Mouse (Mus musculus) heart, embryonic 12.5 days (tissue): ENCODE results near the gene Dpp6. TPM values are rescaled to one million over a fixed set of nuclear protein-coding genes. Genes with fewer than 3 reads are reported as not detected.

Experiments used
- ATAC-seq: fragments of 200-750 bp; cut with Nextera tagmentation; 2 replicates; pipeline ENCODE4 v1.8.0; 2017; ENCODE audit warnings: moderate TSS enrichment, moderate library complexity; ENCODE audit not compliant: insufficient number of reproducible peaks, low FRiP score
- H3K27ac ChIP-seq: fragments of 300-500 bp; sonication (generic); 2 replicates; pipeline ENCODE4 v1.5.1; 2016; ENCODE audit warnings: mild to moderate bottlenecking, moderate library complexity; ENCODE audit not compliant: poor library complexity, severe bottlenecking
- H3K27me3 ChIP-seq: fragments of 300-500 bp; sonication (generic); replicated peaks from 2 replicates; pipeline ENCODE4 v1.6.1; 2016; ENCODE audit warnings: mild to moderate bottlenecking, moderate library complexity
- H3K36me3 ChIP-seq: fragments of 300-500 bp; sonication (generic); 2 replicates; pipeline ENCODE4 v1.6.1; 2016; ENCODE audit warnings: mild to moderate bottlenecking, moderate library complexity
- H3K4me1 ChIP-seq: fragments of 300-500 bp; sonication (generic); replicated peaks from 2 replicates; pipeline ENCODE4 v1.6.1; 2016; ENCODE audit warnings: mild to moderate bottlenecking
- H3K4me2 ChIP-seq: fragments of 300-500 bp; sonication (generic); 2 replicates; pipeline ENCODE4 v1.6.1; 2016; ENCODE audit warnings: mild to moderate bottlenecking, moderate library complexity
- H3K4me3 ChIP-seq: fragments of 300-500 bp; sonication (generic); 2 replicates; pipeline ENCODE4 v1.5.1; 2016; ENCODE audit warnings: mild to moderate bottlenecking
- H3K9ac ChIP-seq: fragments of 300-500 bp; sonication (generic); 2 replicates; pipeline ENCODE4 v1.6.1; 2016; ENCODE audit warnings: mild to moderate bottlenecking, moderate library complexity
- H3K9me3 ChIP-seq: fragments of 300-500 bp; sonication (generic); replicated peaks from 2 replicates; pipeline ENCODE4 v1.6.1; 2016; ENCODE audit warnings: mild to moderate bottlenecking, moderate library complexity
- WGBS: fragments of 180-500 bp; shearing (Covaris S2); methylation state at CpG from one replicate; pipeline ENCODE4 v1.1.7; 2016; 5-methylcytosine and 5-hydroxymethylcytosine counted together
- polyA plus RNA-seq: library from polyadenylated mRNA; unstranded; fragments of >200 nt; fragmentation: Nextera tagmentation; extraction: Ambion mirVana; gene quantifications from 2 replicates; pipeline ENCODE4 v1.2.1, GENCODE M21; 2016

Dpp6 gene
- 0.57 and 0.60 TPM in 2 replicates for polyA plus RNA-seq

DNA sequence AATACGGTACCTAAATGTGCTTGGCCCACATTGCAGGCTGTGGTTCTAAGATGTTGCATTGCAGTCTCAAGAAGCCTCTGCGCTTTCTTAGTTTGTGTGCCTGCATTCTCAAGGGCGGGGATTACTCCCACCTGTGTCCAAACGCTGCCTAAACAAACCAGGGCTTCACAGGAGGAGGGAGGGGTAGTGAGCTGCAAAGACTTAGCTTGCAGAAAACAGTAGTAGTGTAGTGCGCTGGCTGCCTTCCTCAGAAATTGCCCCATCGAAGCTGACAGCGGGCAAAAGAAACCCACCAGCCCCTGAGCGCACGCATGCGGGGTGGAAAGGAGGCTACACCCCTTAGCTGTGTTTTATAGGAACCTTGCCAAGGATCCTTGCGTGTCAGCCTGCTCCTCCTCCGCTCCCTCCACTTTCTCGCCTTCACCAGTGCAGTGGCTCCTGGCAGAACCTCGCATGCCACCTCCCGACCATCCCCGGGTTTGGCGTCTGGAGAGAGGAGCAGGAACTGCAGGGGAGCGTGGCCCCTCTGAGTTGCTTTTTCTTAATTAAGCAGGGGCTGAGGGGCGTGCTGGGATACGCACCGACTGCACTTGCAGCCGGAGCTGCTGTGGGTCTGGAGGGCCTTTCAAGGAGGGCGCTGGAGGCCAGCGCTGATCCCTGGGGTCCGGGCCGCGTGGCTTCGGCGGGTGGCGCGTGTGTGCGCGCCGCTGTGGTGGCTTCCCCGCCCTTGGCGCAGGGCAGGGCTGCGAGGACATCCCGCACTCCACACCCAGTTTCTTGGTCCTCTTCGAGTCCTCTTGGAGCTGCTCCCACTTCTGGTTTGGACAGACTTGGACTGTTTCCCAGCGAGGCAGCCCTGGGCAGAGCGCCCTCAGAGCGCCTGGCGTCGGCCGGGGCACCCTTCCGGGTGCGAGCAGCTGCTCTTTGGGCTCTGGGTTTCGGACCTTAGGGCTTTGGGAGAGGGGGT is at the start of gene Dpp6:
TSS of gene Dpp6 (plus strand) at position 229 of the 967 bp plus-strand sequence.
- Histone ChIP-seq H3K9me3 (no peaks in the 10 kb centered on the region), H3K4me3 (peak within 1 kb of the TSS; percentile 14), H3K27me3 (peaks cover 41% of the 10 kb centered on the region), H3K4me2 (peak within 1 kb of the TSS; percentile 52), H3K27ac (no peak within 1 kb of the TSS), H3K9ac (no peak within 1 kb of the TSS), H3K4me1 (peaks cover 6% of the 10 kb centered on the region; the same call in 1 of the 2 replicates), H3K36me3 (no peaks in the 10 kb centered on the region)
- no peak for ATAC-seq
- WGBS: 4% methylated on average over 48 of the region's 48 CpGs

DNA sequence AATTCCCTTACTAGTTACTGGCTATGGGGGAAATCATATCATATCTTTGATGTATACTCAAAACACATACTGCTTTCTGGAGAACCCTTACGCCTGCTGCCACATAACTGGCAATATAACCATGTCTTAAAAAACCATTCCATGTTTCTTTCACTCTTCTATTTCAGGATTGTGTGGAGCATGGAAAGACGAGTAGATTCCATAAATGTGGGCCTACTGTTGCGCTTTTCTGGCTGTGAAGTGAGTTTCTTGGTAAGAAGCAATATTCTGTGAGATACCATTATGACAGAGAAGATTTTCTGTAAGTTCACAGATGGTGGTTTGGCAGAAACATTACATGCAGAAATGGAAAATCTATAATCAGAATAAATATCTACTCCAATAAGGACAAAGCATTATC is 33.0 kb upstream of the Dpp6 start:
- H3K4me2 ChIP-seq: no peak overlapping the region
- H3K4me3 ChIP-seq: no peak overlapping the region
- no peak overlapping the region for H3K27ac ChIP-seq
- no peaks in the 10 kb centered on the region for H3K36me3 ChIP-seq
- no peaks in the 10 kb centered on the region for H3K4me1 ChIP-seq
- H3K27me3 ChIP-seq: no peaks in the 10 kb centered on the region
- H3K9ac ChIP-seq: no peak overlapping the region
- ATAC-seq: no peak
- no peaks in the 10 kb centered on the region for H3K9me3 ChIP-seq
- WGBS: 67% methylated on average over 3 of the region's 3 CpGs

DNA sequence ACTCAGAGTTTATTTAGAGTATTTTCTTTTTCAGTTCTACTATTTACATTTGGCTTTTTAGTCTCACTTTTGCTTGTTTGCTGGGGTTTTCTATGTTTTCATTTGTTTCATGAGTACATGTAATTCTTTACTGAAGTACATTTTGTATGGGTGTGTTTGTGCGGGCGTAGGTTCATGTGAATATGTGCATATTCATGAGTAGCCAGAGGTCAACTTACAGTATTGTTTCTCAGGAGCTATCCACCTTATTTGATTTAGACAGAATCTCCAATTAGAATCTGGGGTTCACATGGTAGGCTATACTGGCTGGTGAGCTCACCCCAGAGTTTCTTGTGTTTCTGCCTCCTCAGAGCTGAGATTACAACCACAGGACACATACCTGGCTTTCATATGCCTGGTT is 21.5 kb upstream of the Dpp6 start:
- ATAC-seq: no peak
- whole genome bisulfite sequencing: 91% methylated on average over 2 of the region's 2 CpGs
- Histone ChIP-seq H3K9me3 (no peaks in the 10 kb centered on the region), H3K4me1 (no peaks in the 10 kb centered on the region), H3K4me2 (no peak overlapping the region), H3K36me3 (no peaks in the 10 kb centered on the region), H3K9ac (no peak overlapping the region), H3K27ac (no peak overlapping the region), H3K27me3 (no peaks in the 10 kb centered on the region), H3K4me3 (no peak overlapping the region)

DNA sequence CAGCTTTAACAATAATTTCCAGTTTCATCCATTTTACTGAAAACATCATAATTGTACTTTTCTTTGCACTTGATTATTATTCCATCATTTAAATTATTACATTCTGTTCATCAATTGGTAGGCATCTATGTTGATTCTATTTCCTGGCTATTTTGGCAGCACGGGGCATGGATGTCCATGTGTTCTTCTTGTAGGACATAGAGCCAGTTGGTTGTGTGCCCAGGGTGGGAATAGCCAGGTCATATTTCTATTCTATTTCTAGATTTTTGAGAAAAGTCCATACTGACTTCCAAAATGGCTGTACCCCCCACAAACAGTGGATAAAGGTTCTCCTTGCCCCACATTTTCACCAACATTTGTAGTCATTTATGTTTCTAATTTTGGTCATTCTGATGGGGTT is 19.0 kb downstream of the Dpp6 start:
- Histone ChIP-seq H3K4me2 (no peak overlapping the region), H3K4me3 (no peak overlapping the region), H3K9me3 (no peaks in the 10 kb centered on the region), H3K9ac (no peak overlapping the region), H3K27ac (no peak overlapping the region), H3K36me3 (no peaks in the 10 kb centered on the region), H3K27me3 (no peaks in the 10 kb centered on the region), H3K4me1 (no peaks in the 10 kb centered on the region)
- ATAC-seq: no peak
- 76% methylated on average over 1 of the region's 1 CpGs for WGBS

DNA sequence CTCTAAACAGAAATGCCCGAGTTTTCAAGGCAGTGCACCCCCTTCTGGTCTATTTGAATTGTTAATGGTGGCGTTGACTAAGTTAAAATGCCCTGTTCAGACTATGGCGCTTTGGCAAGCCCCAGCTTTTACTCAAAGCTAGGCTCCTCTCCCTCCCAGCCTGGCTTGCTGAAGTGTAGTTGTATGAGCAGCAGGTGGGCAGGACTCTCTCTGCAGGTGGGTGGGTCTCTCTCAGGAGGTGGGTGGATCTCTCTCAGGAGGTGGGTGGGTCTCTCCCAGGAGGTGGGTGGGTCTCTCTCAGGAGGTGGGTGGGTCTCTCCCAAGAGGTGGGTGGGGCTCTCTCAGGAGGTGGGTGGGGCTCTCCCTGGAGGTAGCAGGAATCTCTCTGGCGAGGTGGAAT is 24.1 kb downstream of the Dpp6 start:
- Histone ChIP-seq H3K27ac (no peak overlapping the region), H3K4me2 (no peak overlapping the region), H3K27me3 (no peaks in the 10 kb centered on the region), H3K9me3 (no peaks in the 10 kb centered on the region), H3K9ac (no peak overlapping the region), H3K4me1 (no peaks in the 10 kb centered on the region), H3K4me3 (no peak overlapping the region), H3K36me3 (no peaks in the 10 kb centered on the region)
- WGBS: 20% methylated on average over 4 of the region's 4 CpGs
- ATAC-seq: no peak

DNA sequence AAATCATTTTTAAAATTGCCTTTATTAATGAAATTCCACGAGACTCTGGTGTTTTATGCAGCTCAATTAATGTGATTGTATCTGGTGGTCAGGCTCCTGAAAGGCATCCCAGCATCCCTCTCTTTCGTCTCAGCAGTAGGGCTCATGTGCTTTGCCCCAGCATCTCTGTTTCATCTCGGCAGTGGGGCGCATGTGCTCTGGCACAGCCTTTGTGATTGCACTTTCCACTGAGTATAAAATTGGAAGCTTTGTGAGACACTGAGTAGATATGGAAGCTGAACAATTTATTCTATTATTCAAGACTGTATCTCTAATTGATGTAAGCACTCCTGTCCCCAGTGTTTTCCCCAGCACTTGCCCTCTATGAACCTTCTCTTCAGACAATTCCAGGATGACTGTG is 37.7 kb downstream of the Dpp6 start:
- WGBS: 66% methylated on average over 4 of the region's 4 CpGs

DNA sequence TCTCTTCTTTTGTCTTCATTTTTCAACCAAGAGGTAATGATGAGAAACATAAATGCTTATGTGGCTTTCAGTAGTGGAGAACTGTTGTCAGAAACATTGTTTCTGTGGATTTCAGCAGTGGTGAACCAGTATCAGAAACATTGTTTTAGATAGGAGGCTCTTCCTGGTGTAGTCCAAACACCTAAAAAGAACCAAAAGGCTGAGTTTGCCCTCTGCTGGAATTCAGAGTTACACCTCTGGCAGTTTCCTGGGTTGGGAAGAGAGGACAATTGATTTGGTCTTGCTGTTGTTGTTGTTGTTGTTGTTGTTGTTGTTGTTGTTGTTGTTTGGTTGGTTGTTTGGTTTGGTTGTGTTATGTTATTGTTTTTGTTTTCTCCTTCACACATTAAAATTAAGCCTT is 58.4 kb downstream of the Dpp6 start:
- Histone ChIP-seq H3K4me1 (no peaks in the 10 kb centered on the region), H3K9me3 (no peaks in the 10 kb centered on the region), H3K4me2 (no peak overlapping the region), H3K27me3 (no peaks in the 10 kb centered on the region), H3K9ac (no peak overlapping the region), H3K36me3 (no peaks in the 10 kb centered on the region), H3K27ac (no peak overlapping the region), H3K4me3 (no peak overlapping the region)
- ATAC-seq: no peak

More for the DNA sequence above, 37.7 kb downstream of the Dpp6 start:
- H3K9me3 ChIP-seq: no peaks in the 10 kb centered on the region
- ATAC-seq: no peak
- H3K27ac ChIP-seq: no peak overlapping the region
- no peaks in the 10 kb centered on the region for H3K36me3 ChIP-seq
- H3K4me2 ChIP-seq: no peak overlapping the region
- no peaks in the 10 kb centered on the region for H3K4me1 ChIP-seq
- H3K9ac ChIP-seq: no peak overlapping the region
- H3K4me3 ChIP-seq: no peak overlapping the region
- no peaks in the 10 kb centered on the region for H3K27me3 ChIP-seq

DNA sequence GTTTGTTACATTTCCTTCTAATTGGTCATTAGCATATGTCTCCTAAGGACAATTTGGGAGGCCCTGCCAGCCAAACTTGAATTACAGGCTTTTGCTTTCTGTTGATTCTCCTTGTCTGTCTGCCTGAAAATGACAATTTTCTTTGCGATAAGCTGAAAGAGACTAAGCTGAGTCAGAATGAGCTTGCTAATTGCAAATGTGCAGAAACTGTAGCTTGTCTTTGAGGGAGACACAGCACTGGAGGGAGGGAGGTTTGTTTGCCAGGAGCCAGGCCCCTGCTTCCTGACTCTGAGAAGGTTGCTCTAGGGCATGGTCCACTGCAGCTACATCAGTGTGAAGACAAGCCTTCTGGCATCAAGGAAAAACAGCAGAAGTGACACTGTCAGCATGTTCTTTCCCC is 70.5 kb downstream of the Dpp6 start:
- no peaks in the 10 kb centered on the region for H3K27me3 ChIP-seq
- H3K27ac ChIP-seq: no peak overlapping the region
- H3K36me3 ChIP-seq: no peaks in the 10 kb centered on the region
- WGBS: 74% methylated on average over 1 of the region's 1 CpGs
- H3K4me3 ChIP-seq: no peak overlapping the region
- H3K4me2 ChIP-seq: no peak overlapping the region
- no peak for ATAC-seq
- no peak overlapping the region for H3K9ac ChIP-seq
- no peaks in the 10 kb centered on the region for H3K4me1 ChIP-seq
- H3K9me3 ChIP-seq: no peaks in the 10 kb centered on the region

DNA sequence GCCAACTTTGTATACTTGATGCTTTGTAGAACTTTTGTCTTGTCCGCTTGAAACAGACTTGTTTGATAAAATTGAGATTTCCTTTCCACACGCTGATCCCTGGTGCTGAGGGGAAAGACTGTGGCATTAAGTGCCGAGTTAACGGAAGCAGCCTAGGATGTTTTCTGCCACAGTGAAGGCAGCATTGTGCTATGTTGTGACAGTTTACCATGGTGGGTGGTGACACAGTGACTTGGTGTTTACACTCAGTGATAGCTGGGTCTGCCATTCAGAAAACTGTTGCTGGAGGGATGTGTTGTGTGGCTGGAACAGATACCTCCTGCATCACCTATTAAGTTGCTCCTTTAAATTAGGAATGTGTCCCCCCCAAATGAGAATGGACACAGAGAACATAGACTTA is 71.1 kb downstream of the Dpp6 start:
- ATAC-seq: no peak
- H3K9ac ChIP-seq: no peak overlapping the region
- WGBS: 65% methylated on average over 4 of the region's 4 CpGs
- no peaks in the 10 kb centered on the region for H3K4me1 ChIP-seq
- no peak overlapping the region for H3K27ac ChIP-seq
- H3K27me3 ChIP-seq: no peaks in the 10 kb centered on the region
- no peak overlapping the region for H3K4me2 ChIP-seq
- H3K36me3 ChIP-seq: no peaks in the 10 kb centered on the region
- no peaks in the 10 kb centered on the region for H3K9me3 ChIP-seq
- no peak overlapping the region for H3K4me3 ChIP-seq

DNA sequence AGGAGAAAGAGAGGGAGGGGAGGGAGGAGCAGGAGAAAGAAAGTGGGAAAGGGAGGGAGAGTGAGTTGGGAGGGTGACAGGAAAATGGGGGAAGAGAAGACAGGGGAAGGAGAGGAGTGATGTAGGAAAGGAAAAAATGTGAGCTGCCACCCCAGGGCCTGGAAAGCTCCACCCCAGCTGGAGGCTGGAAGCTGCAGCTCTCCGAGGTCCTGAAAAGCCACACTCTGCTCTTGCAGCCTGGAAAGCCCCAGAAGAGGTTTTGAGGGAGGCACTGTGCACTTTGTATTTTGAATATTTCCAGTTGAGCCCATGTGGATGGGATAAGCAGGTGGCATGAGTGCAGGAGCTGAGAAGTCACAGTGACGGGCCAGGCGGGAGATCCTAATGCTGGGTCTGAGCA is 77.3 kb downstream of the Dpp6 start:
- Histone ChIP-seq H3K9me3 (no peaks in the 10 kb centered on the region), H3K9ac (no peak overlapping the region), H3K4me1 (no peaks in the 10 kb centered on the region), H3K4me2 (no peak overlapping the region), H3K4me3 (no peak overlapping the region), H3K27ac (no peak overlapping the region), H3K36me3 (no peaks in the 10 kb centered on the region), H3K27me3 (no peaks in the 10 kb centered on the region)
- WGBS: 13% methylated on average over 3 of the region's 3 CpGs
- no peak for ATAC-seq

DNA sequence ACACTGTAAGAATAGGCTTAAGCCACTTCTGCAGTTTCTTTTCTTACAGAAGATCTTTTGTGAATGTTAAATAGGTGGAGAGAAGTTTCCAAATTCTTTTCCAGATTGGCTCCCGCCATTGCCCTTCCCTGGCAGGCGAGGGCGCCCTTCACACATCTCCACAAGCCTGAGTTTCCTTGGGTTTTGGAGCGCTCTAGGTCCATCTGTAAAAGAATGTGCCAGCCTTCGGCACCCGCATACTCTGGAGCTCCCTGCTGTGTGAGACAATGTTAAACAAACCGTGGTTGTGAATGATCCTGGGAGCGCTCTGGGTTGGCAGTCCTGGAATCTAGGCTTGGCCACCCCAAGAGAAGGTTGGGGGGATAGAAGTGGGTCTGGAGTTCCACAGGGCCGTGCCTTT is 86.8 kb downstream of the Dpp6 start:
- H3K27me3 ChIP-seq: peaks cover 45% of the 10 kb centered on the region
- H3K4me3 ChIP-seq: peak overlapping the region; percentile 43

More for the DNA sequence above, 86.8 kb downstream of the Dpp6 start:
- 4% methylated on average over 9 of the region's 9 CpGs for WGBS
- H3K4me1 ChIP-seq: peaks cover 17% of the 10 kb centered on the region
- ATAC-seq: no peak
- peak overlapping the region; percentile 78 for H3K4me2 ChIP-seq
- no peak overlapping the region for H3K27ac ChIP-seq
- H3K9ac ChIP-seq: no peak overlapping the region; the same call in 1 of the 2 replicates
- no peaks in the 10 kb centered on the region for H3K36me3 ChIP-seq
- no peaks in the 10 kb centered on the region for H3K9me3 ChIP-seq
